Mouse (Mus musculus): ENCODE results near the gene Rtkn2. TPM values are rescaled to one million over a fixed set of nuclear protein-coding genes. Genes with fewer than 3 reads are reported as not detected.

The Rtkn2 gene
- polyA plus RNA-seq, 1 experiment from 2014 or later, result 12.8 TPM

DNA sequence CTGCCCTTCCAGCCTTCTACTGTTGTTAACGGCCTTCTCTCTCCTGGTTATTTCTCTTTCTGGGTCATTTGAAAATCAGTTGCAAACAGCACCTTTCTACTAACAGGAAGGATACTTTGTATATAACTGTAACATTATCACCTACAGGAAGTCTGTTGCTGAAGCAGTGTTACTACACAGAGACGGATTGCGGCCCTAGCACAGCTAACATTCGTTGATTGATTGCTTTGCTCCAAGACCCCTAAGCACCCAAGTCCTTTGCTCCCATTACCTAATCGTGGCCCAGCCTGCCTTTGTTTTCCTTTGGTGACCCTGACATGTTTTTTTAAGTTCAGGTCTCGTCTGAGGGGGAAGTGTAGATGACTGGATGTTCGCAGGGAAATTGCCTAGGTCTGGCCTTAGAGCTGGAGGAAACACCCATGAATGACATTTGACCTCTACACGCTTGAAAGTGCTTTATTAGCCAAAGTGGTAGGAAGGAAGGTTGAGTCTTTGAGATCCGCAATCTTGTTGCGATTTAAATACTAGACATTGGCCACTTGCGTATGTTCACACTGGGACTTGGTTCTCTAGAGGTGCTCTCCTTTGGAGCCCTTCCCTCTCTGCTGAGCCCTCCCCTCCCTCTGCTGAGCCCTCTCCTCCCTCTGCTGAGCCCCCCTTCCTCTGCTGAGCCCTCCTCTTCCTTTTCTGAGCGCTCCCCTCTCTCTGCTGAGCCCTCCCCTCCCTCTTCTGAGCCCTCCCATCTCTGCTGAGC is 49.1 kb downstream of the Rtkn2 start:
- Histone ChIP-seq H3K4me3 (no peak overlapping the region), H3K36me3 (0 out of 2 replicates have a peak, but pooled peaks cover 3% of the 10 kb centered on the region), H3K4me2 (replicated peaks) (no peak overlapping the region), H3K27me3 (replicated peaks) (no peaks in the 10 kb centered on the region), H3K4me1 (no peaks in the 10 kb centered on the region), H3K9ac (no peak overlapping the region), H3K27ac (no peak overlapping the region), H3K9me3 (no peaks in the 10 kb centered on the region)
- ATAC-seq (ENCODE audit: low FRiP score, low read depth), result peak; percentile 37; the same call in 1 of the 2 replicates
- WGBS, result 66% methylated on average over 12 of the region's 12 CpGs

DNA sequence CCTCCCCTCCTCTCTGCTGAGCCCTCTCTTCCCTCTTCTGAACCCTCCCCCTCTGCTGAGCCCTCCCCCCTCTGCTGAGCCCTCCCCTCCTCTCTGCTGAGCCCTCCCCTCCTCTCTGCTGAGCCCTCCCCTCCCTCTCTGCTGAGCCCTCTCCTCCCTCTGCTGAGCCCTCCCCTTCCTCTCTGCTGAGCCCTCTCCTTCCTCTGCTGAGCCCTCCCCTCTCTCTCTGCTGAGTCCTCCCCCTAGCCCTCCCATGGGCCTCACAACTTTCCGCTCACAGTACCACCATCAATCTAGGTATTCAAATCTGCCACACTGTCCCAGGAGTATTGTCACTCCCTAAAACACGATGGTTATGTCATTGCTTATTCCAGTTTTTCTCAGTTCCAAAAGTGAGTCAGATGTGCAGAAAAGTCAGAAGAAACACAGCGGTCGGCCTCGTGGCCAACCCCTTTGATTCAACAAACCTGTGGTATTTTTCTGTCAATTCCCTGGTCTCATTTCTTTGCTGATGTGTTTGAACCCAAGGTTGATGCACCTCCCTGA is 49.8 kb downstream of the Rtkn2 start:
- no peak overlapping the region for H3K27ac ChIP-seq
- peak; percentile 58; the same call in 1 of the 2 replicates for ATAC-seq (ENCODE audit: low FRiP score, low read depth)
- H3K27me3 ChIP-seq (replicated peaks), result no peaks in the 10 kb centered on the region
- no peak overlapping the region for H3K9ac ChIP-seq
- no peak overlapping the region for H3K4me3 ChIP-seq
- H3K4me1 ChIP-seq, result no peaks in the 10 kb centered on the region
- no peaks in the 10 kb centered on the region for H3K9me3 ChIP-seq
- 74% methylated on average over 5 of the region's 5 CpGs for whole genome bisulfite sequencing
- 0 out of 2 replicates have a peak, but pooled peaks cover 3% of the 10 kb centered on the region for H3K36me3 ChIP-seq
- H3K4me2 ChIP-seq (replicated peaks), result no peak overlapping the region

DNA sequence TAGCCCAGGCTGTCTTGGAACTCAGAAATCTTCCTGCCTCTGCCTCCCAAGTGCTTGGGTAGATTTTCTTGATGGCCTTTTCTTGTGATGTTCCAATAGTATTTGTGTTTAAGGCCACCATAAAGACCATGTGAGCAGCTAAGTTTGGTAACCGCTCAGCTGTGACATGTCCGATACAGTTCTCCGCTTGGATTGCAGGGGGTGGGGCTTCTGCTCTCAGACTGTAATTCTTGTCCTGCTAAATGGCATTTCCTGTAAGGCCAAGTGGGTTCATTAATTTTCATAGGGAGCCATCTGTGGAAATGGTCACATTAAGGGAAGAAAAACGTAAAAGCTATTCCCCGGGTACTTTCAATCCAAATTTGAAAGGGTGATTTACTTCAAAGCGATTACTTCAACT is 50.7 kb downstream of the Rtkn2 start:
- Histone ChIP-seq H3K4me1 (no peaks in the 10 kb centered on the region), H3K27me3 (replicated peaks) (no peaks in the 10 kb centered on the region), H3K4me3 (no peak overlapping the region), H3K36me3 (0 out of 2 replicates have a peak, but pooled peaks cover 3% of the 10 kb centered on the region), H3K4me2 (replicated peaks) (no peak overlapping the region), H3K9ac (no peak overlapping the region), H3K27ac (no peak overlapping the region), H3K9me3 (no peaks in the 10 kb centered on the region)
- 57% methylated on average over 6 of the region's 6 CpGs for WGBS
- ATAC-seq (ENCODE audit: low FRiP score, low read depth), result no peak

DNA sequence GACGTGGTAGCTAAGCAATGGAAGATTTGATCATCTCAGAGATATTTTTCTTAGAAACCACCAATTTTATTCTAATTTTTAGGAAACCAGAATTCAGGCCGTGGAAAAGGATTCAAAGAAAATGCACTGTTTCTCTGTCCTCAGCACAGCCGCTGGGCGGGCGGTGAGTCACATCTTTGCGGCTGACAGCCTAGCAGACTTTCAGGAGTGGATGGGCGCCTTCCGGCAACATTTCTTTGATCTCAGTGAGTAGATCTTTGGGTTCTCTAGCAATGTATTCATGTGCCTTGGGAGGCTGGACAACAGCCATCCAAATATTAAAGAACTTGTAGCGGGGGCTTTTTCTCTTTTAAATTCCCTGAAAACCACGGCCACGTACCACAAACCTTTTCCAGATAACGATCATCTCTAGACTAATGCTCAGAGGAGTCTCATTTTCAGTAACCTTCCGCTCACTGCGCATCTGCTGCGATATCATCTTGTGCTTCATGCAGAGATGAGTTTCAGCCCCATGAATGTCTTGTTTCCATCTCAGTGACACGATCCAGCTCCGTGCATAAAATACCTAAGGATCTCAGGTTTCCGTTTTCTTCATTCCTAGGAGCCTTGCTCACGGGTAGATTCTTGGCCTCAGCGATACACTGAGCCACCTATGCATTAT is 56.5 kb downstream of the Rtkn2 start:
- no peaks in the 10 kb centered on the region for H3K9me3 ChIP-seq
- no peak overlapping the region for H3K4me3 ChIP-seq
- WGBS, result 96% methylated on average over 20 of the region's 20 CpGs
- no peak overlapping the region for H3K9ac ChIP-seq
- no peaks in the 10 kb centered on the region for H3K4me1 ChIP-seq
- no peak for ATAC-seq (ENCODE audit: low FRiP score, low read depth)
- H3K27ac ChIP-seq, result no peak overlapping the region
- no peaks in the 10 kb centered on the region for H3K27me3 ChIP-seq (replicated peaks)
- H3K4me2 ChIP-seq (replicated peaks), result no peak overlapping the region
- peaks cover 7% of the 10 kb centered on the region; the same call in 1 of the 2 replicates for H3K36me3 ChIP-seq

DNA sequence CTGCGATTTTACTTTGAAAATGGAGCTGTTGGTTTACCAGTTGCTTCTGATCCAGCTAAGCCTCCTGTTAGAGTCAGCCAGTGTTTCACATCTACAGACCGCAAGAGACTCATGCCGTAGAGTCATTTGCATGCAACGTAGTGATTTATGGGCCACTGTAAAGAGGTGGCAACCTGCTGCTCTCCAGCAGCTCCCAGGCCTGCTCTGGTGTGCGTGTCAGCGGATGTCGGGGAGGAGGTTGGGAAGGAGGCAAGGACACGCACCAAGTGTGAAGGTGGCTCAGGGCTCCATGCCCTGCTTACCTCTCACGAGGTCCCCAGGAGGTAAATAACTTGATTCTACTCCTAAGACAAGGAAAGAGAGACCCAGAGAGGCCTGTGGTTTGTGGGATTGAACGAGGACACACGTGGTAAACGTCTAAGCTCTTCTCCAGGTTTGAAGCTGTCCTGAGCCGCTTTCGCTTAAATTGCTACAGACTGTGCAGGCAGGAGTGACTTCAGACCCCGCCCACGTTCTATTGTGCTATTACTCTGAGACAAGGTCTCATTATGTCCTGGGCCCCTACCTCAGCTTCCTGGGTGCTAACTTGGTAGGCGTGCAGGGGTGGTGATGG is 57.1 kb downstream of the Rtkn2 start:
- 0 out of 2 replicates have a peak, but pooled peaks have one; percentile 29 for ATAC-seq (ENCODE audit: low FRiP score, low read depth)
- H3K4me3 ChIP-seq, result no peak overlapping the region
- WGBS, result 73% methylated on average over 17 of the region's 17 CpGs
- no peaks in the 10 kb centered on the region for H3K27me3 ChIP-seq (replicated peaks)
- H3K36me3 ChIP-seq, result peaks cover 8% of the 10 kb centered on the region; the same call in 1 of the 2 replicates
- no peak overlapping the region for H3K27ac ChIP-seq
- no peaks in the 10 kb centered on the region for H3K9me3 ChIP-seq
- H3K4me2 ChIP-seq (replicated peaks), result no peak overlapping the region
- no peaks in the 10 kb centered on the region for H3K4me1 ChIP-seq
- no peak overlapping the region for H3K9ac ChIP-seq

DNA sequence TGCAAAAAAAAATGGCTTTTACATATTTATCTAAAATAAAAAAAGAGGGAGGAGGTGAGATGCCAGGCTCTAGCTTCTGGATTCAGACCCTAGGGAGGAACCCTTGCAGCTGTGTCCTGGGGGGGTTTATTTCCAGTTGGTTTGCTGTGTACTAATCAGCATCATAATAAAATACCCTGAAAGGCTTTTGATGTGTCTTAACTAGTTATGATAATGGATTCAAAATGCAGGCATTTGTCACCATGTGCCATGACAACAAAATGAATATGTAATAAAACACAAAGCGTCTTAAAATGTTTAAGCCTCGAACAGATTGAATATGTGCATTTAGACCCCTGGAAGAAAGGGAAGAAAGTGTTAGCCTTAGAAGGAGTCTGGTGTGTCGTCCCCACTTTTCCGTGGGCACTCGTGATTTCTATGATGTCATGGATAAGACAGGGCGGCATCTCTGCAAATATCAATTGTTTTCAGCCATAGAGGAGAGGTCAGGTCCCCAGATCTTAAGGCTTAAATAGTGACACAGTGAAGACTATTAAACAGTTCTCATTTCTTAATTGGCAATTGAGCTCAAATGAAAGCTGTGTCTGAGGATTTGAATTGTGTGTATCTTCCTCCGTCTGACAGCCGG is 59.7 kb downstream of the Rtkn2 start:
- H3K27me3 ChIP-seq (replicated peaks), result no peaks in the 10 kb centered on the region
- no peak overlapping the region for H3K4me2 ChIP-seq (replicated peaks)
- ATAC-seq (ENCODE audit: low FRiP score, low read depth), result no peak
- no peaks in the 10 kb centered on the region for H3K9me3 ChIP-seq
- peaks cover 8% of the 10 kb centered on the region; the same call in 1 of the 2 replicates for H3K36me3 ChIP-seq
- WGBS, result 61% methylated on average over 8 of the region's 8 CpGs
- no peak overlapping the region for H3K27ac ChIP-seq
- 0 out of 2 replicates have a peak, but pooled peaks cover 3% of the 10 kb centered on the region for H3K4me1 ChIP-seq
- H3K4me3 ChIP-seq, result no peak overlapping the region
- H3K9ac ChIP-seq, result no peak overlapping the region

DNA sequence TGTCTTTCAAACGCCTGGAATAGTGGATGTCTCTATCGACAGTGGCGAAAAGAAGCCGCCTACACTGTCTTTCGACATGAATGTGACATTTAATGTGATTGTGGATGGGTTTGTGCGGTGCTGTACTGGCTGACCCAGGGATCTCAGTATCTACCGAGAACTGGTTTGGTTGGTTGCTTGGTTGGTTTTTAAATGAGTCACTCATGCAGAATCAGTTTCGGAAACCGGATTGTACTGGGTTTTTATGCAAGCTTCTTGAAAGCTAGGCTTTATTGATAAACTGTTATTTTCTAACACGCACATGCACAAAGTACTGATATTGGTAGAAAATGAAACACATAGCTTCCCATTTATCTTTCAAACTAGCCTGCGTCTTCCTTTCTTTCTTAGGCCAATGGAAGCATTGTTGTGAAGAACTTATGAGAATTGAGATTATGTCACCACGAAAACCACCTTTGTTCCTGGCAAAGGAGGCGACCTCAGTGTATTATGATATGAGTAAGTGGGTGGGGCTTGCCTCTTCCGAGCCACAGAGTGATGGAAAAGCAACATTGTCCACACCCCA is 60.4 kb downstream of the Rtkn2 start:
- Histone ChIP-seq H3K4me3 (no peak overlapping the region), H3K27ac (no peak overlapping the region), H3K9me3 (no peaks in the 10 kb centered on the region), H3K9ac (no peak overlapping the region), H3K4me1 (0 out of 2 replicates have a peak, but pooled peaks cover 4% of the 10 kb centered on the region), H3K27me3 (replicated peaks) (no peaks in the 10 kb centered on the region), H3K36me3 (peaks cover 8% of the 10 kb centered on the region; the same call in 1 of the 2 replicates), H3K4me2 (replicated peaks) (no peak overlapping the region)
- 80% methylated on average over 14 of the region's 14 CpGs for WGBS
- no peak for ATAC-seq (ENCODE audit: low FRiP score, low read depth)

DNA sequence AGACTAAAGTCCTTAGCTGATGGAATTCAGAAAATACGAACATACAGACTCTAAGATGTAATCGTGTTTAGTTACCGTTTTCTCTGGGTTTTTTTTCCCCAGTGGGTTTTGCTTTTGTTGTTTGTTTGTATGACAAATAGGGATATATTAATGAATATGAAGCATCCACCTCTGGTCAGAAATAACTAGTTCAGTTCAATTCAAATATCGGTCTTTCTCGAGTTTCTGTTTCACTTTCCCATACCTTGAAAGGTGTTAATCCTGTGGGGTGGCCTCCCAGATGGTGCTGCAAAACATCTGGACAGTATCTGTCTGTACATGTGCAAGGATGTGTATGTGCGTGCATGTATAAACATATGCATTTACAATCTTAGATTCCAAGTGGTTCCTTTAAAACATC is 61.0 kb downstream of the Rtkn2 start:
- peaks cover 8% of the 10 kb centered on the region; the same call in 1 of the 2 replicates for H3K36me3 ChIP-seq
- ATAC-seq (ENCODE audit: low FRiP score, low read depth), result no peak

DNA sequence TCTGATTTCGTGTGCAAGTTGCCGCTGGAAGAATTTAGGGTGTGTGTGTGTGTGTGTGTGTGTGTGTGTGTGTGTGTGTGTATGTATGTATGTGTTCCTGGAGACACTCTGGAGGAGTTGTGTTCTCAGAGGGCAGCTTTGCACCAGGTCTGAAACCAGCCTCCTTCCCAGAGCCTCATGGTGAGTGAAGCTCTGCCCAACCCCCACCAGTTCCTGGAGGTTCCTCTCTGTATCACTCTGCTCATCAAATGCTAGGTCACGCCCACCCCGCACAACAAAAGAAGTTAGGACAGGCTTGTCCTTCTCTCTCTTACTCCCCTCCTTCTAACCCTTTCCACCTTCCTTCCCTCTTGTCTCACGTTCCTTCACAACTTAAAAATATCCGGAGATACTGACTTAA is 64.6 kb downstream of the Rtkn2 start:
- H3K9ac ChIP-seq, result no peak overlapping the region
- H3K4me1 ChIP-seq, result 0 out of 2 replicates have a peak, but pooled peaks cover 4% of the 10 kb centered on the region
- WGBS, result 25% methylated on average over 6 of the region's 6 CpGs
- no peaks in the 10 kb centered on the region for H3K27me3 ChIP-seq (replicated peaks)
- peaks cover 4% of the 10 kb centered on the region; the same call in 1 of the 2 replicates for H3K36me3 ChIP-seq
- H3K4me2 ChIP-seq (replicated peaks), result no peak overlapping the region
- ATAC-seq (ENCODE audit: low FRiP score, low read depth), result peak; percentile 44; the same call in 1 of the 2 replicates
- H3K4me3 ChIP-seq, result no peak overlapping the region
- no peak overlapping the region for H3K27ac ChIP-seq
- no peaks in the 10 kb centered on the region for H3K9me3 ChIP-seq

More for the DNA sequence above, 61.0 kb downstream of the Rtkn2 start:
- WGBS, result 94% methylated on average over 6 of the region's 6 CpGs
- no peak overlapping the region for H3K4me3 ChIP-seq
- no peak overlapping the region for H3K9ac ChIP-seq
- H3K9me3 ChIP-seq, result no peaks in the 10 kb centered on the region
- no peaks in the 10 kb centered on the region for H3K27me3 ChIP-seq (replicated peaks)
- no peak overlapping the region for H3K27ac ChIP-seq
- H3K4me2 ChIP-seq (replicated peaks), result no peak overlapping the region
- 0 out of 2 replicates have a peak, but pooled peaks cover 4% of the 10 kb centered on the region for H3K4me1 ChIP-seq

DNA sequence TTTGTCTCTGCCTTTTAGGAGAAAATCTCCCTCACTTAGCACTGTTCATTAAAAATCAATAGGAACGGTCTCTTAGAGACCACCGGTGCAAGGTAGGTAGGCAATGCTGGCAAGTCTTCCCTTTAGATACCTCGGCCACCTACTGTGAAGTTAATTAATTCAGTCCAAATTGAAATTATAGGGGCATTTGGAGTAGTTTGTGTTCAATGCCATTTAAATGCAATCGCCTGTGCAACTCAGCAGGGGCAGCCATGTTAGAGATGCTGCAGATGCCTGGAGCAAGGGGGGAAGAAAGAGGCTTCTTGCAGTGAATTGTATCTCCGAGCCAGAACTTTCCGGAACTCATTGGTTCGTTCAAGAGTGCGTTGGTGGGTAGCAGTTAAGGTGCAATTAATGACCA is 65.5 kb downstream of the Rtkn2 start:
- no peak overlapping the region for H3K4me3 ChIP-seq

DNA sequence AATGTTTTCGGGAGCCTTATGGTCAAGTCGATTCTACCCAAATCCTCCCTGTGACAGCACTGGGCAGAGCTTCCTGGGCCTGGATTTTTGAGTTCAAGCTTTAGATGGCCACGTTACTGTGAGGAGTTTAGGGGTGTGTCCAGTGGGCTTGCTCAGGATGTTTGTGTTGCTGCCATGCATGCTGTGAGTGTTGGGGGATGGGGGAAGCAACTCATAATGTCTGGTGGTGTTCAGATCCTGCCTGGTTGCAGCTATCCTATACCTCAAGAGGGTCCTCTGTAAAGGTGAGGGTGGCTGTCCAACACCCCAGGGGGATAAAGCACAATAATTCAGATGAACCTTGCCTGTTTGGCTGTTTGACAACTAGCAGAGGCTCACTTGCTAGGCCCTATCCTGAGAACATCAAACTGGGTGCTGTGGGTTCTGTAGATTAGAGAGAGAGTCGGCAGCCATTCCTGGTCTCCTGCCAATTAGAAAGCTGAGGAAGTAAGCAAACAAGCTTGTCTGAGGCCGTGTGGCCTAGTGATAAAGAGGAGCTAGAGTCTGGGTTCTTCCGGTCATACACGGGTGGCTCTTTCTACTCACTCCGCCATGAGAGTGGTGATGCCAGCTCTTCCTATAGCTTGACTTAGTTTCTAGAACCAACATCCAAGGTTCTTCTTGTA is 69.4 kb downstream of the Rtkn2 start:
- no peak for ATAC-seq (ENCODE audit: low FRiP score, low read depth)
- Histone ChIP-seq H3K27ac (no peak overlapping the region), H3K4me1 (0 out of 2 replicates have a peak, but pooled peaks cover 4% of the 10 kb centered on the region), H3K9me3 (no peaks in the 10 kb centered on the region), H3K4me3 (no peak overlapping the region), H3K27me3 (replicated peaks) (no peaks in the 10 kb centered on the region), H3K36me3 (no peaks in the 10 kb centered on the region), H3K4me2 (replicated peaks) (no peak overlapping the region), H3K9ac (no peak overlapping the region)
- WGBS, result 90% methylated on average over 8 of the region's 8 CpGs

More for the DNA sequence above, 65.5 kb downstream of the Rtkn2 start:
- H3K27ac ChIP-seq, result no peak overlapping the region
- ATAC-seq (ENCODE audit: low FRiP score, low read depth), result no peak
- no peak overlapping the region for H3K4me2 ChIP-seq (replicated peaks)
- no peaks in the 10 kb centered on the region for H3K9me3 ChIP-seq
- 70% methylated on average over 8 of the region's 8 CpGs for WGBS
- H3K27me3 ChIP-seq (replicated peaks), result no peaks in the 10 kb centered on the region
- 0 out of 2 replicates have a peak, but pooled peaks cover 4% of the 10 kb centered on the region for H3K4me1 ChIP-seq
- no peak overlapping the region for H3K9ac ChIP-seq
- peaks cover 4% of the 10 kb centered on the region; the same call in 1 of the 2 replicates for H3K36me3 ChIP-seq

Measured in neural tube, embryonic 12.5 days (tissue).